Mouse (Mus musculus) splenic B cell, adult 2 months (primary cell): ENCODE data around the gene Tbc1d17.

Experiments
- DNase-seq: peaks from one replicate; pipeline ENCODE4 v3.0.0-alpha.2; 2011; ENCODE audit warnings: low read depth, low spot score
- H3K27me3 ChIP-seq: 2 replicates; pipeline ENCODE4 v1.6.1; 2012; ENCODE audit warnings: mild to moderate bottlenecking, low read length, moderate library complexity, mixed read lengths; ENCODE audit not compliant: control insufficient read depth, poor library complexity, insufficient read depth, severe bottlenecking
- H3K36me3 ChIP-seq: 2 replicates; pipeline ENCODE4 v1.6.1; 2012; ENCODE audit warnings: mild to moderate bottlenecking, low read length, moderate library complexity, mixed read lengths; ENCODE audit not compliant: control insufficient read depth, poor library complexity, insufficient read depth, severe bottlenecking

The Tbc1d17 gene

GRCm38 (mm10) chr7:44863982-44864494 is 15.2 kb upstream of the Tbc1d17 start:
- Histone ChIP-seq H3K27me3 (no peaks in the 10 kb centered on the region), H3K36me3 (no peaks in the 10 kb centered on the region)
- DNase-seq = no peak

- DNase-seq = no peak
- Histone ChIP-seq H3K36me3 (no peaks in the 10 kb centered on the region), H3K27me3 (no peaks in the 10 kb centered on the region)
Observed at GRCm38 (mm10) chr7:44863210-44863609, 14.3 kb upstream of the Tbc1d17 start.

GRCm38 (mm10) chr7:44862434-44862833 is 13.6 kb upstream of the Tbc1d17 start:
- Histone ChIP-seq H3K27me3 (no peaks in the 10 kb centered on the region), H3K36me3 (no peaks in the 10 kb centered on the region)
- DNase-seq = no peak

- H3K36me3 ChIP-seq = no peaks in the 10 kb centered on the region
- no peaks in the 10 kb centered on the region for H3K27me3 ChIP-seq
- DNase-seq = no peak
Observed at GRCm38 (mm10) chr7:44861429-44861816, 12.5 kb upstream of the Tbc1d17 start.

GRCm38 (mm10) chr7:44860576-44861428 is 11.9 kb upstream of the Tbc1d17 start:
- Histone ChIP-seq H3K36me3 (no peaks in the 10 kb centered on the region), H3K27me3 (no peaks in the 10 kb centered on the region)
- DNase-seq = peak; percentile 78

- H3K27me3 ChIP-seq = no peaks in the 10 kb centered on the region
- DNase-seq = no peak
- H3K36me3 ChIP-seq = no peaks in the 10 kb centered on the region
Observed at GRCm38 (mm10) chr7:44859896-44860295, 11.0 kb upstream of the Tbc1d17 start.

GRCm38 (mm10) chr7:44857905-44858304 is 9.0 kb upstream of the Tbc1d17 start:
- Histone ChIP-seq H3K36me3 (no peaks in the 10 kb centered on the region), H3K27me3 (no peaks in the 10 kb centered on the region)
- DNase-seq = peak; percentile 63

GRCm38 (mm10) chr7:44857042-44857552 is 8.2 kb upstream of the Tbc1d17 start, which contains the start of gene Pnkp:
TSS of gene Pnkp (plus strand) at chr7:44857139.
- peak; percentile 84 for DNase-seq
- H3K36me3 ChIP-seq = no peaks in the 10 kb centered on the region
- H3K27me3 ChIP-seq = no peaks in the 10 kb centered on the region

GRCm38 (mm10) chr7:44856265-44856916 is 7.5 kb upstream of the Tbc1d17 start:
- no peak for DNase-seq
- H3K27me3 ChIP-seq = no peaks in the 10 kb centered on the region
- H3K36me3 ChIP-seq = no peaks in the 10 kb centered on the region

GRCm38 (mm10) chr7:44855036-44855435 is 6.2 kb upstream of the Tbc1d17 start:
- no peaks in the 10 kb centered on the region for H3K27me3 ChIP-seq
- H3K36me3 ChIP-seq = no peaks in the 10 kb centered on the region

GRCm38 (mm10) chr7:44854356-44855031 is 5.6 kb upstream of the Tbc1d17 start:
- no peaks in the 10 kb centered on the region for H3K27me3 ChIP-seq
- H3K36me3 ChIP-seq = no peaks in the 10 kb centered on the region
- DNase-seq = peak; percentile 72

More at GRCm38 (mm10) chr7:44855036-44855435, 6.2 kb upstream of the Tbc1d17 start:
- no peak for DNase-seq

GRCm38 (mm10) chr7:44853596-44854355 is 4.9 kb upstream of the Tbc1d17 start:
- no peak for DNase-seq
- Histone ChIP-seq H3K27me3 (no peaks in the 10 kb centered on the region), H3K36me3 (no peaks in the 10 kb centered on the region)

GRCm38 (mm10) chr7:44853065-44853464 is 4.2 kb upstream of the Tbc1d17 start:
- H3K27me3 ChIP-seq = no peaks in the 10 kb centered on the region
- no peak for DNase-seq

More at GRCm38 (mm10) chr7:44853065-44853464, 4.2 kb upstream of the Tbc1d17 start:
- no peaks in the 10 kb centered on the region for H3K36me3 ChIP-seq
